Mouse (Mus musculus): ENCODE measurements around the gene B4galnt4.

Gene B4galnt4

GRCm38 (mm10) chr7:141041661-141042060 lies 19.2 kb upstream of the B4galnt4 start:
- in situ Hi-C loops (cut with MboI, MseI): no loop called here

DNA sequence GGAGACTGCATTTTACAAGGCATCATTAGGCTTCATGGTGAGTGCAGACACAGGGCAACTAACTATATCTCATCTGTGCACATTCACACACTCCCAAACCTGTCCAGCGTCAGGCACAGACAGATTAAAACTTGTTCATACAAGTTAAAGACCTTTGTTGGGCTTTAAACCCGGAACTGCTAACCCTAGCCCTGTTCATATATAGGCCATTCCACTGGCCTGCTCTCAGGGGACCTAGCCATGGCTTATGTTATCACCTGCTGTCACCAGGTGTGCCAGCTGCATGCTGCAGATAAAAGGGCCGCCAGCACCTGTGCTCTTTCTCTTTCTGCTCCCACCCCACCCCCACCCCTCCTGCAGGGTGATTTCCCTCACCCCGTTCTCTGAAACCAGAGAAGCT lies 18.4 kb upstream of the B4galnt4 start:
- in situ Hi-C loops (cut with MboI, MseI): no loop called here

- in situ Hi-C loops (cut with MboI, MseI): loop anchor here (5.0 kb wide), 3 partner anchors 35 to 205 kb away; partner anchors contain the start of genes Gm45717, Ifitm2 and Ifitm3
Observed at GRCm38 (mm10) chr7:141046931-141047580, 13.8 kb upstream of the B4galnt4 start.

- in situ Hi-C loops (cut with MboI, MseI): loop anchor here (5.0 kb wide), 3 partner anchors 35 to 205 kb away; partner anchors contain the start of genes Gm45717, Ifitm2 and Ifitm3
Observed at GRCm38 (mm10) chr7:141047581-141048225, 13.2 kb upstream of the B4galnt4 start.

- in situ Hi-C loops (cut with MboI, MseI): loop anchor here (5.0 kb wide), 3 partner anchors 36 to 206 kb away; partner anchors contain the start of genes Gm45717, Ifitm2 and Ifitm3
Observed at GRCm38 (mm10) chr7:141048226-141049218, 12.4 kb upstream of the B4galnt4 start.

- in situ Hi-C loops (cut with MboI, MseI): loop anchor here (5.0 kb wide), 3 partner anchors 37 to 207 kb away; partner anchors contain the start of genes Gm45717, Ifitm2 and Ifitm3
Observed at GRCm38 (mm10) chr7:141049326-141049725, 11.6 kb upstream of the B4galnt4 start.

- in situ Hi-C loops (cut with MboI, MseI): no loop called here
Observed at GRCm38 (mm10) chr7:141051060-141051685, 9.7 kb upstream of the B4galnt4 start.

DNA sequence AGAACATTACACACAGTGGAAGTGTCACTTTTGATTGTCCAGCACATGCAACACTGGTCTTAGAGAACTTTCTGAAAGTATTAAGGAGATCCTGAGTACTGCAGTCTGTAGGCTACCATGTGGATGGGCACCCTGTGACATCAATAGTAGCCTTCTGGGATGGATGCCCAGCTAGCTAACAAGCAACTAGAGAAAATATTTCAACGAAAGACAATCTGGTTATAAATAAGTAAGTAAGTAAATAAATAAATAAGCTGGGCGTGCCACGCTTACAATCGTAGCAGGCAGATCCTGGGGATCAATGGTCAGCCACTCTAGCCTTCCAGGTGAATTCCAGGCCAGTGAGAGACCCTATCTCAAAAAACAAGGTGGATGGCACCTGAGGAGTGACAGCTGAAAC lies 8.9 kb upstream of the B4galnt4 start:
- in situ Hi-C loops (cut with MboI, MseI): no loop called here

GRCm38 (mm10) chr7:141052421-141052820 lies 8.5 kb upstream of the B4galnt4 start:
- in situ Hi-C loops (cut with MboI, MseI): no loop called here

- in situ Hi-C loops (cut with MboI, MseI): no loop called here
Observed at GRCm38 (mm10) chr7:141055785-141056184, 5.1 kb upstream of the B4galnt4 start.

DNA sequence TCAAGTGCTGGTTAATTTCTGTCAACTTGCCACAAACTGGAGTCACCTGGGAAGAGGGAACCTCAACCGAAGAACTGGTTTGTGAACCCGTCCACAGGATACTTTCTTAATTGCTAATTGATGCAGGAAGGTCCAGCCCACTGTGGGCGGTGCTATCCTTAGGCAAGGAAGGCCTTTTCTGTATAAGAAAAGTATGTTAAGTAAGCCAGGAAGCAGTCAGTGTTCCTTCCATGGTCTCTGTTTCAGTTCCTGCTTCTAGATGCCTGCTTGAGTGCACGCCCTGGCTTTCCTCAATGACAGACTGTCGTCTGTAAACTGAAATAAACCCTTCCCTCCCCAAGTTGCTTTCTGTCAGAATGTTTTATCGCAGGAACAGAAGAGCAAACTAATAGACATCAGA lies 3.9 kb upstream of the B4galnt4 start:
- in situ Hi-C loops (cut with MboI, MseI): no loop called here

DNA sequence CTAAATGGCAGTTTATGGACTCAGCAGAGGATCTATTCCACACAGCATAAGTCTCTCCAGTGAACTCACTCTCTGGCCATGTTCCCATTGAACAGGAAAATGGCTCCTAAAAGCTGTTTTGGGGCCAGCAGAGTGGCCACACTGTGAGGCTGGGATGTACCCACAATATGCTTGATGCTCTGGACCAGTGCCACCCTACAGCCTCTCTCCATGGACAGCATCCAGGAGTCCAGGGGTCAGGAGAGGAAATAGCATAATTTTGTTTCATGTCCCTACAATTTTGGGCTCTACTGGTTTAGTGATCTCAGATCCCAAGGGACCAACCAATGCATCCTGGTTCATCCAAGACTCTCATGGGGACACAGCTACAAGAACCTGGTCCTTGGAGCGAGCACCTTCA lies 3.4 kb upstream of the B4galnt4 start:
- in situ Hi-C loops (cut with MboI, MseI): no loop called here

- in situ Hi-C loops (cut with MboI, MseI): no loop called here
Observed at GRCm38 (mm10) chr7:141058601-141059341, 2.1 kb upstream of the B4galnt4 start.

DNA sequence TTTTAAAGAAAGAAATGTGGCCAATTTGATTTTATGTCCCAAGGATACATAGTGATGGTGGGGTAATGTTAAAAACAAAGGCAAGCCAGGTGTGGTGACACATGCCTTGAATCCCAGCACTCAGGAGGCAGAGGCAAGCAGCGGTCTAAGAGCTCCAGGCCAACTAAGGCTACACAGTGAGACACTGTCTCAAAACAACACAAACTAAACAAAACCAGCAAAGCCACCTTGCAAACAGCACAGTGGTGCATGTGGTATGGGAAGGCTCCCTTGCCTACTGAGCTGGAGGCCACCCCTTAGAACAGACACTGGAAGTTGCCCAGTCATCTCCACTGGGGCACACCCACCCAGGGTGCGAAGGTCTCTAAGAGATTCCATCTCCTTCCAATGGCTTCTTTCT lies 975 bp upstream of the B4galnt4 start:
- in situ Hi-C loops (cut with MboI, MseI): no loop called here

DNA sequence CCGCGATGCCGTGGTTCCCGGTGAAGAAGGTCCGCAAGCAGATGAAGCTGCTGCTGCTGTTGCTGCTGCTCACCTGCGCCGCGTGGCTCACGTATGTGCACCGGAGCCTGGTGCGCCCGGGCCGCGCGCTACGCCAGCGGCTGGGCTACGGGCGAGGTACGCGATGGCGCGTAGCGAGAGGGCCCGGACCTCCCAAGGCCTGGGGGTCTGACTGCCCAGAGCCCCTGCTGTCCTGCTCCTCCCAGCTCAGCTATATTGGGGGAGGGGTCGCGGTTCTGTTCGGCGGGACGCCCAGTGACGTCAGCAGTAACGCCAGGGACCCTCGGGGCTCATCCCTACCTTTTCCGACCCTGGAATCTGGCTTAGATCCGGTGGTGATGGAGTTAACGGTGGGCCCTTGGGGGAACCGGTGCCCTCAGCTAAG lies 377 bp downstream of the B4galnt4 start:
- in situ Hi-C loops (cut with MboI, MseI): no loop called here

GRCm38 (mm10) chr7:141062525-141062924 lies 1.6 kb downstream of the B4galnt4 start:
- in situ Hi-C loops (cut with MboI, MseI): no loop called here

- in situ Hi-C loops (cut with MboI, MseI): no loop called here
Observed at GRCm38 (mm10) chr7:141063353-141063752, 2.4 kb downstream of the B4galnt4 start.

GRCm38 (mm10) chr7:141064175-141064574 lies 3.3 kb downstream of the B4galnt4 start:
- in situ Hi-C loops (cut with MboI, MseI): no loop called here

DNA sequence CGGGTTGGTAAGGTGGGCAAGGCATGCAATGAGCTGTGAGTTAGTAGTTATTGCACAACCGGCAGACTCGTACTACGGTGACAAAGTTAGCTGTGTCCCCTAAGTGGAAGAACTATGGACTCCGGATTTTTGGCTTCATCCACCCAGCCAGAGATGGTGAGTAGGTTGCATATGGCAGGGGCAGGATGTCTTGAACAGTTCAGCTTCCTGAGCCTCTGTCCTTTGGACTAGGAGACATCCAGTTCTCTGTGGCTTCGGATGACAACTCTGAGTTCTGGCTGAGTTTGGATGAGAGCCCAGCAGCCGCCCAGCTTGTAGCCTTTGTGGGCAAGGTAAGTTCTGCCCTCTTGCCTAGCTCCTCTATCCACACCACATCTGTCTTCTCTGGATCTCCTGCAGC lies 3.7 kb downstream of the B4galnt4 start:
- in situ Hi-C loops (cut with MboI, MseI): no loop called here

DNA sequence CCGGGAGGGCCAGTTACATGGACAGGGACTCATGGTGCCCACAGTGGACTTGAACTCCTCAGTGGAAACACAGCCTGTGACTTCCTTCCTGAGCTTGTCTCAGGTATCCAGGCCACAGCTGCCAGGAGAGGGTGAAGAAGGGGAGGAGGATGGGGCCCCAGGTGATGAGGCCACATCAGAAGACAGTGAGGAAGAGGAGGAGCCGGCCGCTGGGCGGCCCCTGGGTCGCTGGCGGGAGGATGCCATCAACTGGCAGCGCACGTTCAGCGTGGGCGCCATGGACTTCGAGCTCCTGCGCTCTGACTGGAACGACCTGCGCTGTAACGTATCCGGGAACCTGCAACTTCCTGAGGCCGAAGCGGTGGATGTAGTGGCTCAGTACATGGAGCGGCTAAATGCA lies 7.4 kb downstream of the B4galnt4 start:
- in situ Hi-C loops (cut with MboI, MseI): loop anchor here (5.0 kb wide), 1 partner anchor 109 kb away; no protein-coding TSS in a partner anchor

Data from regulatory T cell (primary cell).